Mouse (Mus musculus): ENCODE data around the gene Eno1. TPM values are rescaled to one million over a fixed set of nuclear protein-coding genes. Genes with fewer than 3 reads are reported as not detected.
A peak's percentile ranks its signal among the peaks of the same experiment; 100 is the strongest.

Gene Eno1
- total RNA-seq, 2 experiments from 2014 or later = 112 to 141 TPM

GRCm38 (mm10) chr4:150226818-150227688 is 9.5 kb upstream of the Eno1 start:
- peak; percentile 74 for DNase-seq

- no peak for DNase-seq
These were observed 7.8 kb upstream of the Eno1 start for GRCm38 (mm10) chr4:150228581-150229348.

- no peak for DNase-seq
These were observed 6.7 kb upstream of the Eno1 start for GRCm38 (mm10) chr4:150229747-150230390.

GRCm38 (mm10) chr4:150230460-150231407 is 5.8 kb upstream of the Eno1 start:
- DNase-seq = peak; percentile 82

- peak; percentile 46 for DNase-seq
These were observed 4.7 kb upstream of the Eno1 start for GRCm38 (mm10) chr4:150231871-150232270.

- DNase-seq = no peak
These were observed 1.8 kb upstream of the Eno1 start for GRCm38 (mm10) chr4:150234599-150235327.

- DNase-seq = no peak
These were observed 936 bp upstream of the Eno1 start for GRCm38 (mm10) chr4:150235585-150235984.

- no peak for DNase-seq
These were observed 490 bp upstream of the Eno1 start for GRCm38 (mm10) chr4:150236031-150236430.

- DNase-seq = no peak
These were observed 1.3 kb downstream of the Eno1 start for GRCm38 (mm10) chr4:150237636-150238361.

- DNase-seq = no peak
These were observed 2.0 kb downstream of the Eno1 start for GRCm38 (mm10) chr4:150238433-150239086.

- DNase-seq = no peak
These were observed 2.6 kb downstream of the Eno1 start for GRCm38 (mm10) chr4:150239087-150239480.

- DNase-seq = no peak
These were observed 3.0 kb downstream of the Eno1 start for GRCm38 (mm10) chr4:150239503-150239902.

GRCm38 (mm10) chr4:150239951-150240368 is 3.4 kb downstream of the Eno1 start:
- peak; percentile 60 for DNase-seq

- DNase-seq = no peak
These were observed 3.9 kb downstream of the Eno1 start for GRCm38 (mm10) chr4:150240381-150240886.

GRCm38 (mm10) chr4:150241708-150242107 is 5.2 kb downstream of the Eno1 start:
- DNase-seq = no peak

GRCm38 (mm10) chr4:150242745-150243144 is 6.2 kb downstream of the Eno1 start:
- no peak for DNase-seq

- peak; percentile 78 for DNase-seq
These were observed 9.4 kb downstream of the Eno1 start for GRCm38 (mm10) chr4:150245876-150246275.

GRCm38 (mm10) chr4:150248009-150248408 is 11.5 kb downstream of the Eno1 start:
- peak; percentile 43 for DNase-seq

GRCm38 (mm10) chr4:150248917-150249316 is 12.4 kb downstream of the Eno1 start:
- no peak for DNase-seq

All from gastrocnemius, postnatal 25 days (tissue).